Mouse (Mus musculus) forebrain, embryonic 15.5 days (tissue): Measurements from ENCODE around the gene Gm49486. TPM values are rescaled to one million over a fixed set of nuclear protein-coding genes. Genes with fewer than 3 reads are reported as not detected.

Source experiments
- ATAC-seq: fragments of 200-750 bp; cut with Nextera tagmentation; replicated peaks from 2 replicates; pipeline ENCODE4 v1.8.0; 2017; ENCODE audit warnings: mild to moderate bottlenecking, moderate TSS enrichment, moderate library complexity
- H3K27ac ChIP-seq: fragments of 300-500 bp; sonication (generic); replicated peaks from 2 replicates; pipeline ENCODE4 v1.5.1; 2015; ENCODE audit warnings: mild to moderate bottlenecking, inconsistent platforms
- H3K27me3 ChIP-seq: fragments of 300-500 bp; sonication (generic); 2 replicates; pipeline ENCODE4 v1.6.1; 2015; ENCODE audit warnings: inconsistent platforms
- H3K36me3 ChIP-seq: fragments of 300-500 bp; sonication (generic); 2 replicates; pipeline ENCODE4 v1.6.1; 2015; ENCODE audit warnings: mild to moderate bottlenecking, inconsistent platforms
- H3K4me1 ChIP-seq: fragments of 300-500 bp; sonication (generic); 2 replicates; pipeline ENCODE4 v1.6.1; 2015; ENCODE audit warnings: inconsistent platforms
- H3K4me2 ChIP-seq: fragments of 300-500 bp; sonication (generic); replicated peaks from 2 replicates; pipeline ENCODE4 v1.6.1; 2015; ENCODE audit warnings: mild to moderate bottlenecking, inconsistent platforms
- H3K4me3 ChIP-seq: fragments of 300-500 bp; sonication (generic); 2 replicates; pipeline ENCODE4 v1.5.1; 2015; ENCODE audit warnings: mild to moderate bottlenecking, inconsistent platforms
- H3K9ac ChIP-seq: fragments of 300-500 bp; sonication (generic); replicated peaks from 2 replicates; pipeline ENCODE4 v1.6.1; 2015; ENCODE audit warnings: mild to moderate bottlenecking, inconsistent platforms
- H3K9me3 ChIP-seq: fragments of 300-500 bp; sonication (generic); 2 replicates; pipeline ENCODE4 v1.6.1; 2016; ENCODE audit warnings: inconsistent platforms
- WGBS: fragments of 180-500 bp; shearing (Covaris S2); methylation state at CpG from one replicate; pipeline ENCODE4 v1.1.7; 2015; ENCODE audit warnings: mixed read lengths; 5-methylcytosine and 5-hydroxymethylcytosine counted together
- polyA plus RNA-seq: library from polyadenylated mRNA; unstranded; fragments of >200 nt; fragmentation: Nextera tagmentation; extraction: Ambion mirVana; gene quantifications from 2 replicates; pipeline ENCODE4 v1.2.1, GENCODE M21; 2015

The Gm49486 gene
- polyA plus RNA-seq, 1 experiment from 2014 or later = 0.97 TPM

GRCm38 (mm10) chr15:79280850-79281249 lies 51.7 kb downstream of the Gm49486 start:
- Histone ChIP-seq H3K36me3 (no peaks in the 10 kb centered on the region), H3K4me3 (no peak overlapping the region), H3K9ac (no peak overlapping the region), H3K9me3 (no peaks in the 10 kb centered on the region), H3K4me1 (no peaks in the 10 kb centered on the region), H3K27me3 (no peaks in the 10 kb centered on the region), H3K27ac (no peak overlapping the region), H3K4me2 (no peak overlapping the region)
- 60% methylated on average over 5 of the region's 5 CpGs for WGBS
- ATAC-seq = no peak

- Histone ChIP-seq H3K36me3 (no peaks in the 10 kb centered on the region), H3K4me3 (no peak overlapping the region), H3K9ac (no peak overlapping the region), H3K9me3 (no peaks in the 10 kb centered on the region), H3K27me3 (no peaks in the 10 kb centered on the region), H3K4me1 (no peaks in the 10 kb centered on the region), H3K27ac (no peak overlapping the region), H3K4me2 (no peak overlapping the region)
- no peak for ATAC-seq
- WGBS = 96% methylated on average over 1 of the region's 1 CpGs
Measured at GRCm38 (mm10) chr15:79281389-79281788, 52.2 kb downstream of the Gm49486 start.

- no peaks in the 10 kb centered on the region for H3K4me1 ChIP-seq
- no peaks in the 10 kb centered on the region for H3K9me3 ChIP-seq
- H3K27ac ChIP-seq = no peak overlapping the region
- H3K27me3 ChIP-seq = no peaks in the 10 kb centered on the region
- no peak overlapping the region for H3K4me3 ChIP-seq
- no peak for ATAC-seq
- H3K9ac ChIP-seq = no peak overlapping the region
- H3K4me2 ChIP-seq = no peak overlapping the region
- WGBS = 79% methylated on average over 5 of the region's 5 CpGs
- H3K36me3 ChIP-seq = no peaks in the 10 kb centered on the region
Measured at GRCm38 (mm10) chr15:79282434-79282833, 53.2 kb downstream of the Gm49486 start.

- 84% methylated on average over 4 of the region's 4 CpGs for WGBS
- H3K36me3 ChIP-seq = no peaks in the 10 kb centered on the region
- no peak overlapping the region for H3K9ac ChIP-seq
- no peaks in the 10 kb centered on the region for H3K9me3 ChIP-seq
- no peak overlapping the region for H3K4me3 ChIP-seq
- no peak for ATAC-seq
- H3K27ac ChIP-seq = no peak overlapping the region
- H3K4me1 ChIP-seq = no peaks in the 10 kb centered on the region
- no peaks in the 10 kb centered on the region for H3K27me3 ChIP-seq
- H3K4me2 ChIP-seq = no peak overlapping the region
Measured at GRCm38 (mm10) chr15:79283371-79283770, 54.2 kb downstream of the Gm49486 start.

GRCm38 (mm10) chr15:79285399-79285798 lies 56.2 kb downstream of the Gm49486 start, which contains the start of gene Baiap2l2:
Baiap2l2 (minus strand) TSS chr15:79285537.
- no peak within 1 kb of the TSS for H3K4me2 ChIP-seq
- H3K27me3 ChIP-seq = no peaks in the 10 kb centered on the region
- H3K4me3 ChIP-seq = no peak within 1 kb of the TSS
- H3K4me1 ChIP-seq = no peaks in the 10 kb centered on the region
- 77% methylated on average over 10 of the region's 10 CpGs for WGBS
- H3K9me3 ChIP-seq = no peaks in the 10 kb centered on the region
- H3K36me3 ChIP-seq = no peaks in the 10 kb centered on the region
- ATAC-seq = no peak
- no peak within 1 kb of the TSS for H3K9ac ChIP-seq
- no peak within 1 kb of the TSS for H3K27ac ChIP-seq

GRCm38 (mm10) chr15:79286141-79286540 lies 57.0 kb downstream of the Gm49486 start:
- no peak overlapping the region for H3K4me3 ChIP-seq
- no peaks in the 10 kb centered on the region for H3K9me3 ChIP-seq
- no peaks in the 10 kb centered on the region for H3K36me3 ChIP-seq
- H3K27me3 ChIP-seq = no peaks in the 10 kb centered on the region
- H3K4me2 ChIP-seq = no peak overlapping the region
- H3K27ac ChIP-seq = no peak overlapping the region
- H3K4me1 ChIP-seq = no peaks in the 10 kb centered on the region
- 86% methylated on average over 7 of the region's 7 CpGs for WGBS
- no peak for ATAC-seq
- no peak overlapping the region for H3K9ac ChIP-seq

- Histone ChIP-seq H3K9me3 (no peaks in the 10 kb centered on the region), H3K27ac (no peak overlapping the region), H3K4me2 (no peak overlapping the region), H3K4me1 (no peaks in the 10 kb centered on the region), H3K27me3 (no peaks in the 10 kb centered on the region), H3K36me3 (no peaks in the 10 kb centered on the region), H3K4me3 (no peak overlapping the region), H3K9ac (no peak overlapping the region)
- 89% methylated on average over 7 of the region's 7 CpGs for WGBS
- no peak for ATAC-seq
Measured at GRCm38 (mm10) chr15:79287091-79287490, 57.9 kb downstream of the Gm49486 start.

- no peak for ATAC-seq
- H3K27me3 ChIP-seq = no peaks in the 10 kb centered on the region
Measured at GRCm38 (mm10) chr15:79288387-79288786, 59.2 kb downstream of the Gm49486 start.

GRCm38 (mm10) chr15:79289441-79289840 lies 60.2 kb downstream of the Gm49486 start:
- Histone ChIP-seq H3K4me3 (no peak overlapping the region), H3K36me3 (no peaks in the 10 kb centered on the region), H3K27ac (no peak overlapping the region), H3K4me1 (no peaks in the 10 kb centered on the region), H3K9ac (no peak overlapping the region), H3K4me2 (no peak overlapping the region), H3K9me3 (no peaks in the 10 kb centered on the region), H3K27me3 (no peaks in the 10 kb centered on the region)
- 91% methylated on average over 12 of the region's 12 CpGs for WGBS
- no peak for ATAC-seq

More at GRCm38 (mm10) chr15:79288387-79288786, 59.2 kb downstream of the Gm49486 start:
- H3K36me3 ChIP-seq = no peaks in the 10 kb centered on the region
- 89% methylated on average over 3 of the region's 3 CpGs for WGBS
- no peak overlapping the region for H3K4me2 ChIP-seq
- no peak overlapping the region for H3K9ac ChIP-seq
- no peak overlapping the region for H3K4me3 ChIP-seq
- no peaks in the 10 kb centered on the region for H3K9me3 ChIP-seq
- no peak overlapping the region for H3K27ac ChIP-seq
- no peaks in the 10 kb centered on the region for H3K4me1 ChIP-seq

GRCm38 (mm10) chr15:79290340-79290739 lies 61.1 kb downstream of the Gm49486 start:
- no peaks in the 10 kb centered on the region for H3K36me3 ChIP-seq
- H3K4me1 ChIP-seq = no peaks in the 10 kb centered on the region
- H3K27me3 ChIP-seq = no peaks in the 10 kb centered on the region
- H3K4me3 ChIP-seq = no peak overlapping the region
- H3K9me3 ChIP-seq = no peaks in the 10 kb centered on the region
- no peak overlapping the region for H3K4me2 ChIP-seq
- no peak overlapping the region for H3K9ac ChIP-seq
- no peak for ATAC-seq
- no peak overlapping the region for H3K27ac ChIP-seq
- 85% methylated on average over 3 of the region's 3 CpGs for WGBS

GRCm38 (mm10) chr15:79292779-79293178 lies 63.6 kb downstream of the Gm49486 start:
- H3K4me1 ChIP-seq = no peaks in the 10 kb centered on the region
- H3K27me3 ChIP-seq = no peaks in the 10 kb centered on the region
- H3K4me2 ChIP-seq = no peak overlapping the region
- no peak overlapping the region for H3K4me3 ChIP-seq
- no peaks in the 10 kb centered on the region for H3K9me3 ChIP-seq
- H3K27ac ChIP-seq = no peak overlapping the region
- WGBS = 90% methylated on average over 9 of the region's 9 CpGs
- no peak overlapping the region for H3K9ac ChIP-seq
- no peak for ATAC-seq
- H3K36me3 ChIP-seq = no peaks in the 10 kb centered on the region

GRCm38 (mm10) chr15:79298553-79298952 lies 69.4 kb downstream of the Gm49486 start:
- Histone ChIP-seq H3K36me3 (no peaks in the 10 kb centered on the region), H3K9me3 (no peaks in the 10 kb centered on the region), H3K27ac (no peak overlapping the region), H3K27me3 (no peaks in the 10 kb centered on the region), H3K9ac (no peak overlapping the region), H3K4me2 (no peak overlapping the region), H3K4me1 (no peaks in the 10 kb centered on the region), H3K4me3 (no peak overlapping the region)
- WGBS = 82% methylated on average over 6 of the region's 6 CpGs
- ATAC-seq = no peak

GRCm38 (mm10) chr15:79299563-79300155 lies 70.5 kb downstream of the Gm49486 start:
- Histone ChIP-seq H3K27me3 (no peaks in the 10 kb centered on the region), H3K9ac (no peak overlapping the region), H3K4me3 (no peak overlapping the region), H3K9me3 (no peaks in the 10 kb centered on the region), H3K36me3 (no peaks in the 10 kb centered on the region), H3K4me1 (no peaks in the 10 kb centered on the region), H3K27ac (no peak overlapping the region), H3K4me2 (no peak overlapping the region)
- WGBS = 91% methylated on average over 2 of the region's 2 CpGs
- ATAC-seq = no peak
